Mouse (Mus musculus) liver, embryonic 16.5 days (tissue): ENCODE results near the gene Cyp2w1. TPM values are rescaled to one million over a fixed set of nuclear protein-coding genes. Genes with fewer than 3 reads are reported as not detected.

Experiments used
- ATAC-seq: fragments of 200-750 bp; cut with Nextera tagmentation; 2 replicates; pipeline ENCODE4 v1.8.0; 2017; ENCODE audit warnings: low read depth, mild to moderate bottlenecking, moderate number of reproducible peaks, moderate library complexity
- H3K27ac ChIP-seq: fragments of 300-500 bp; sonication (generic); 2 replicates; pipeline ENCODE4 v1.5.1; 2014; ENCODE audit warnings: mild to moderate bottlenecking, low read length
- H3K27me3 ChIP-seq: fragments of 300-500 bp; sonication (generic); 2 replicates; pipeline ENCODE4 v1.6.1; 2014; ENCODE audit warnings: low read depth, low read length, mixed read lengths; ENCODE audit not compliant: control insufficient read depth, insufficient read depth
- H3K36me3 ChIP-seq: fragments of 300-500 bp; sonication (generic); 2 replicates; pipeline ENCODE4 v1.6.1; 2014; ENCODE audit warnings: mild to moderate bottlenecking; ENCODE audit not compliant: control insufficient read depth, insufficient read depth
- H3K4me1 ChIP-seq: fragments of 300-500 bp; sonication (generic); 2 replicates; pipeline ENCODE4 v1.6.1; 2014; ENCODE audit warnings: low read depth, low read length, mixed read lengths; ENCODE audit not compliant: control insufficient read depth
- H3K4me2 ChIP-seq: fragments of 300-500 bp; sonication (generic); 2 replicates; pipeline ENCODE4 v1.6.1; 2014; ENCODE audit warnings: low read depth, low read length, mixed read lengths
- H3K4me3 ChIP-seq: fragments of 300-500 bp; sonication (generic); 2 replicates; pipeline ENCODE4 v1.5.1; 2014; ENCODE audit warnings: low read depth, mild to moderate bottlenecking, low read length
- H3K9ac ChIP-seq: fragments of 300-500 bp; sonication (generic); 2 replicates; pipeline ENCODE4 v1.6.1; 2014; ENCODE audit warnings: low read depth, low read length
- H3K9me3 ChIP-seq: fragments of 300-500 bp; sonication (generic); replicated peaks from 2 replicates; pipeline ENCODE4 v1.6.1; 2016; ENCODE audit warnings: low read length; ENCODE audit not compliant: control insufficient read depth
- WGBS: fragments of 180-500 bp; shearing (Covaris S2); extraction: QIAGEN DNeasy Blood & Tissue Kit; methylation state at CpG from one replicate; pipeline ENCODE4 v1.1.7; 2014; ENCODE audit not compliant: insufficient replicate concordance; 5-methylcytosine and 5-hydroxymethylcytosine counted together
- polyA plus RNA-seq: library from polyadenylated mRNA; unstranded; fragments of >200 nt; fragmentation: Nextera tagmentation; extraction: Ambion mirVana; gene quantifications from 2 replicates; pipeline ENCODE4 v1.2.1, GENCODE M21; 2015

The Cyp2w1 gene
- polyA plus RNA-seq, 1 experiment from 2014 or later, result 0.42 TPM

- H3K9ac ChIP-seq, result peak overlapping the region; percentile 25; the same call in 1 of the 2 replicates
Observed at GRCm38 (mm10) chr5:139397959-139398753, 45.7 kb downstream of the Cyp2w1 start.

DNA sequence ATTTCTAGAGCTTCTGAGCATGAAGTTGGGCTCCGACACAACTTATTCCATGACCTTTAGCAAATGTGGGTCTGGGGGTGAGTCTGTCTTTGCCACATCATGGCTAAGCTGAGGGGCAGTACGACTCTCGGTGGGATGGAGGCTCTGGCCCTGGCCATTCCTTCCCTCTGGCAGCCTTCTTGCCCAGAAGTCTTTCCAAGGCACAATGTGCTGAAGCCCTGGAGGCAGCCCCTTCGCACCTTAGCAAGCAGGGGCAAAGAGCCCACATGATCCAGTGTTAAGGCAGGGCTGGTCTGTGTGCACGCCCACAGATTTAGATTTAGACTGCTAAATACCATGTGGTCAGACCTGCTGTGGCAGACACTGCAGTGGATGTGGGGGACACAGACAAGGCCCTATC lies 46.4 kb downstream of the Cyp2w1 start:
- Histone ChIP-seq H3K4me3 (no peak overlapping the region), H3K27ac (no peak overlapping the region), H3K27me3 (no peaks in the 10 kb centered on the region), H3K9ac (peak overlapping the region; percentile 25; the same call in 1 of the 2 replicates), H3K9me3 (no peaks in the 10 kb centered on the region), H3K36me3 (peaks cover 15% of the 10 kb centered on the region), H3K4me1 (peaks cover 37% of the 10 kb centered on the region), H3K4me2 (no peak overlapping the region; the same call in 1 of the 2 replicates)
- 66% methylated on average over 5 of the region's 5 CpGs for WGBS
- ATAC-seq, result no peak

More at GRCm38 (mm10) chr5:139397959-139398753, 45.7 kb downstream of the Cyp2w1 start:
- H3K27me3 ChIP-seq, result no peaks in the 10 kb centered on the region
- peak; percentile 67 for ATAC-seq
- H3K27ac ChIP-seq, result peak overlapping the region; percentile 31
- peaks cover 43% of the 10 kb centered on the region for H3K4me1 ChIP-seq
- no peak overlapping the region; the same call in 1 of the 2 replicates for H3K4me2 ChIP-seq
- H3K4me3 ChIP-seq, result no peak overlapping the region
- peaks cover 21% of the 10 kb centered on the region for H3K36me3 ChIP-seq
- H3K9me3 ChIP-seq, result no peaks in the 10 kb centered on the region
- 19% methylated on average over 5 of the region's 5 CpGs for WGBS

GRCm38 (mm10) chr5:139399991-139400390 lies 47.6 kb downstream of the Cyp2w1 start:
- Histone ChIP-seq H3K27me3 (no peaks in the 10 kb centered on the region), H3K4me2 (no peak overlapping the region), H3K27ac (no peak overlapping the region), H3K36me3 (peaks cover 3% of the 10 kb centered on the region; the same call in 1 of the 2 replicates), H3K9me3 (no peaks in the 10 kb centered on the region), H3K4me3 (no peak overlapping the region), H3K9ac (no peak overlapping the region), H3K4me1 (peaks cover 37% of the 10 kb centered on the region)
- ATAC-seq, result no peak
- WGBS, result 82% methylated on average over 14 of the region's 14 CpGs

DNA sequence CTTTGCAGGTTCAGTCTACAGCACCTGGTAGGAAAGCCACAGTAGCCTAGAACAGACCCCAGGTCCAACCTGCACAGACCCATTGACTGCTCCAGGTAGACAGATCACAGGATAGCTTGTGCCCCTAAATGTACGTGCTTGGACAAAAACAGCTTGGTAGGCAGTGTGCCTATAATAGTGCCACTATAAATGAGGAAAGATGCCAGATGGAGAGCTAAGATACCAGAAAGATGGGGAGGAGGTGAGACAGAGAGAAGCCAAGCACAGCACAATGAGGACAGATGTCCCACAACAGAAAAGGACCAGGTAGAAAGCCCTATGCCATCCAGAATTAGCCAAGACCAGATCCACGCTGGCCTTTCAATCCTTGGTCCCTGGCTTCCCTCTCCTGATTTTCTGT lies 49.7 kb downstream of the Cyp2w1 start:
- Histone ChIP-seq H3K9ac (no peak overlapping the region), H3K27ac (no peak overlapping the region), H3K27me3 (no peaks in the 10 kb centered on the region), H3K36me3 (no peaks in the 10 kb centered on the region), H3K4me3 (no peak overlapping the region), H3K9me3 (no peaks in the 10 kb centered on the region), H3K4me1 (peaks cover 39% of the 10 kb centered on the region), H3K4me2 (no peak overlapping the region)
- WGBS, result 67% methylated on average over 2 of the region's 2 CpGs
- no peak for ATAC-seq

DNA sequence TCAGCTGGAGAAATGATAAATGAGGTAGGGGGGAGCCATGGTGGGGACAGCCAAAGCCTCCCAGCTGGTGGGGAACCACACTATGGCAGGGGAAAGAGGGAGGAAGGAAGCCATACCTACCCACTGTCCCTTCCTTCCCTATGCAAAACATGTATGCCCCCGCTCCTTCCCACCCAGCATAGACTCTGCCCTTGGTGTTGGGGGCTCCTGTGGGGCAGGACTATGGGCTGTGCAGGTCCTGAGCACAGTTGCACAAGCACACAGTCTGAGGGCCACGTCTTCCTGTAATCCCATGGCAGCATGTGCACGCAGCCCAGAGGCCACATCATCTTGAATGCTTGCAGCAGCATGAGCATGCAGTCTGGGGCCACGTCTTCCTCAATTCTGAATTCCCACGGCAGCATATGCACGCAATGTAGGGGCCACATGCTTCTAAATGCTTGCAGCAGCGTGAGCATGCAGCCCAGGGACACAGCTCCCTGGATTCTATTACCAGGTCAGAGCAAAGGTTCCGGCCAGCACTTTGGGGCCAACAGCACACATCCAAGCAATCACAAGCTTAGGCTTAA lies 51.4 kb downstream of the Cyp2w1 start:
- H3K4me2 ChIP-seq, result no peak overlapping the region
- no peaks in the 10 kb centered on the region for H3K36me3 ChIP-seq
- peaks cover 23% of the 10 kb centered on the region for H3K4me1 ChIP-seq
- peak overlapping the region; percentile 74 for H3K27ac ChIP-seq
- no peak overlapping the region for H3K4me3 ChIP-seq
- H3K9me3 ChIP-seq, result no peaks in the 10 kb centered on the region
- no peaks in the 10 kb centered on the region for H3K27me3 ChIP-seq
- no peak overlapping the region for H3K9ac ChIP-seq
- 47% methylated on average over 8 of the region's 8 CpGs for WGBS
- ATAC-seq, result no peak

GRCm38 (mm10) chr5:139404801-139405401 lies 52.5 kb downstream of the Cyp2w1 start, which contains the start of gene C130050O18Rik:
C130050O18Rik (plus strand) TSS chr5:139405280.
- peak within 1 kb of the TSS; percentile 74 for H3K27ac ChIP-seq
- ATAC-seq, result peak; percentile 52
- peak within 1 kb of the TSS; percentile 33 for H3K4me2 ChIP-seq
- H3K4me1 ChIP-seq, result peaks cover 20% of the 10 kb centered on the region
- H3K36me3 ChIP-seq, result no peaks in the 10 kb centered on the region
- peak within 1 kb of the TSS; percentile 31 for H3K9ac ChIP-seq
- H3K27me3 ChIP-seq, result no peaks in the 10 kb centered on the region
- 20% methylated on average over 6 of the region's 6 CpGs for WGBS
- peak within 1 kb of the TSS; percentile 24 for H3K4me3 ChIP-seq
- H3K9me3 ChIP-seq, result no peaks in the 10 kb centered on the region

- 35% methylated on average over 7 of the region's 7 CpGs for WGBS
- Histone ChIP-seq H3K9me3 (no peaks in the 10 kb centered on the region), H3K27me3 (no peaks in the 10 kb centered on the region), H3K4me1 (peaks cover 20% of the 10 kb centered on the region), H3K27ac (peak overlapping the region; percentile 74), H3K36me3 (no peaks in the 10 kb centered on the region), H3K4me2 (peak overlapping the region; percentile 33), H3K4me3 (0 out of 2 replicates have a peak overlapping the region, but pooled peaks have one; percentile 3), H3K9ac (peak overlapping the region; percentile 31)
- no peak for ATAC-seq
Observed at GRCm38 (mm10) chr5:139405478-139405877, 53.1 kb downstream of the Cyp2w1 start.

DNA sequence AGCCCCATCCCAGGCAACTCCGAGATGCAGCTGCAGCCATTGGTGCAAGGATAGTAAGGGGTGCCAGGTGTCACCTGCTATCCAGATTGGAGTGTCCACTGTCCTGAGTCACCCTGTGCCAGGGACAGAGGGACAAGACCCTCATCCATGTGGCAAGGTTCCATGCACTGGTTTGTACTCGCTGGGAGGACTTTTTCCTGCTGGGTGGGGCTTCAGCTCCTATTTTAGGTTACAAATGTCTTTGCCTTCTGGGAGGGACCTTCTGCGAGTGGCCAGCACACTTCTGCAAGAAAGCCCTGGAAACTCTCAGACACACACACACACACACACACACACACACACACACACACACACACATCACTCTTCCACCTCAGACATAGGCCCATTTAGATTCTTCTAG lies 53.5 kb downstream of the Cyp2w1 start:
- Histone ChIP-seq H3K4me1 (peaks cover 20% of the 10 kb centered on the region), H3K9ac (no peak overlapping the region), H3K27me3 (no peaks in the 10 kb centered on the region), H3K27ac (peak overlapping the region; percentile 74), H3K4me3 (peak overlapping the region; percentile 21), H3K9me3 (no peaks in the 10 kb centered on the region), H3K36me3 (no peaks in the 10 kb centered on the region), H3K4me2 (peak overlapping the region; percentile 33)
- WGBS, result 37% methylated on average over 3 of the region's 3 CpGs
- no peak for ATAC-seq
